Mouse (Mus musculus) brain, adult 2 months (tissue): ENCODE measurements around the gene Esrra.
A peak's percentile ranks its signal among the peaks of the same experiment; 100 is the strongest.

Experiments used
- DNase-seq: peaks from one replicate; pipeline ENCODE4 v3.0.0; 2011; ENCODE audit warnings: low read depth, low spot score

Esrra gene

GRCm38 (mm10) chr19:6920741-6921636 lies 624 bp downstream of the Esrra start:
- peak; percentile 54 for DNase-seq

- peak; percentile 55 for DNase-seq
Measured at GRCm38 (mm10) chr19:6919876-6920740, 1.5 kb downstream of the Esrra start.

DNA sequence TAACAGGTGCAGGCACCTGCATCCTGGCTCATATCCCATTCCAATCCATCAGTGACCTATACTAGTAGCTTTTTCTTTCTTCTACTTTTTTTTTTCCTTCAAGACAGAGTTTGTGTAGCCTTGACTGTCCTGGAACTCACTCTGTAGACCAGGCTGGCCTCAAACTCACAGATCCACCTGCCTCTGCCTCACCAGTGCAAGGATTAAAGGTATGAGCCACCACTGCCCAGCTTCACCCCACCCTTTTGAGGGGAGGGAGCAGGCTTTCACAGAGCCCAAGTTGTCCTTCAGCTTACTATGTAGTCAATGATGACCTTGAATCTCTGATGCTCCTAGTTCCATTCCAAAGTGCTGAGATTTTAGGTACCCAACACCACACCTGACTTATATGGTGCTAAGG lies 2.2 kb downstream of the Esrra start:
- no peak for DNase-seq

DNA sequence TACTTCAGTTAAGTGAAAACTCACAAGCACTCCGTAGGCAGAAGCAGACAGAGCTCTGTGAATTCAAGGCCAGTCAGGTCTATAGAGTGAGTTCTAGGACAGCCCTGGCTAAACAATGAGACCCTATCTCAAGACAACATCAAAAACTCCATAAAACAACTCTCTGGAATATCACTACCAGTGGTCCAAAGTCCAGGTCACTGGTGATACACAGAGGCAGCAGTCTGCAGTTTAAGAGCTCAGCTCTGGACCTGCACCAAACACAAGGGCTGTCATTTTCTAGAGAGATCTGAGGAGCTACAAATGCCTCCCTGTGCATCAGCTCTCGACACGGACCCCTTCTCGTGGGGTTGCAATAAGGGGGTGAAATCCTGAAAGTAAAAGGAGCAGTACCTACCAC lies 3.3 kb downstream of the Esrra start:
- DNase-seq = no peak

- no peak for DNase-seq
Measured at GRCm38 (mm10) chr19:6916496-6916895, 5.1 kb downstream of the Esrra start.

DNA sequence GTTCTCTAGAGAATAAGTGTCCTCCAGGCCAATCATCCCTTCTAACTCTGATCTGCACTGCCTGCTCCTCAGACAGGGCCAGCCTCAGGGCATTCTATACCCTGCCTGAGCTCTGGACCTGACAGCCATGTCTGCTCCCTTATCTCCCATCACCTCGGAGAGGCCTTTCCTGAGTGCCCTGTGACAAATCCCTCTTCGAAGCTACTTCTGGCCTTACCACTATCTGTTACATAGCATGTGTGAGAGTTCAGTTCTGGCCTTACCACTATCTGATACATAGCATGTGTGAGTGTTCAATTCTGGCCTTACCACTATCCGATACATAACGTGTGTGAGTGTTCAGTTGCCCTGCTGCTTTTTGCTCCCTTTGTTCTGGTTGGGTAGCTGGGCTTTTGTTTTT lies 6.3 kb downstream of the Esrra start:
- DNase-seq = no peak

GRCm38 (mm10) chr19:6914540-6914939 lies 7.1 kb downstream of the Esrra start:
- no peak for DNase-seq

GRCm38 (mm10) chr19:6913991-6914390 lies 7.6 kb downstream of the Esrra start:
- DNase-seq = no peak

DNA sequence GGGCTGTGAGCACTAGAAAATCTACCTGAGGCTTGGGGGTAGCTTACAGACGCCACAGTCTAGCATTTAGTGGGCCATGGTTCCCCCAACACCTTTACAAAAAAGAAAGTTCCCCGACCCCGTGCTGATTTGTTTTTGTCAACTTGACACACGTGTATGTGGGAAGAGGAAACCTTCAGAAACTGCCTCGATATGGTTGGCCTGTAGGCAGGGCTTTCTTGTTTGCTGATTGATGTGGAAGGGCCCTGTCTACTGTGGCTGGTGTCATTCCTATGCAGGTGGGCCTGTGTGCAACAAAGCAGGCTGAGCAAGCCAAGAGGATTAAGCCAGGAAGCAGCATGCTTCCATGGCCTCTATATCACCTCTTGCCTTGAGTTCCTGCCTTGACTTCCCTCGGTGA lies 8.6 kb downstream of the Esrra start:
- no peak for DNase-seq

GRCm38 (mm10) chr19:6912205-6912970 lies 9.2 kb downstream of the Esrra start:
- DNase-seq = no peak

GRCm38 (mm10) chr19:6911101-6912074 lies 10.2 kb downstream of the Esrra start:
- no peak for DNase-seq

DNA sequence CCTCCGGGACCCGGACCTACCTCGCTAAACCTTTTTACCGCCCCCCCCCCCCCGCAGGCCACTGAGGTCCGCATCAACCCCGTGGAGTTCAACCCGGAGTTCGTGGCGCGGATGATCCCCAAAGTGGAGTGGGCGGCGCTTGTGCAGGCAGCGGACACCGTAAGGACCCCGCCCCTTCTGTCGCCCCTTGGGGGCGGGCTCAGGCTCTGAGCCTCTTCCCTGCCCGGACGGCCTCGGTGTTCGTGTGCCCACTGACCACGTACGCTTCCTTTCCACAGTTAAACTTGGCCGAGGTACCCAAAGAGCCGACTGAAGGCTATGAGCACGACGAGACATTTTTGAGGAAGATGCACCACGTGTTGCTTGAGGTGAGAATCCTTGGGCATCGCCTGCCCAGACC lies 11.3 kb downstream of the Esrra start:
- DNase-seq = peak; percentile 51

DNA sequence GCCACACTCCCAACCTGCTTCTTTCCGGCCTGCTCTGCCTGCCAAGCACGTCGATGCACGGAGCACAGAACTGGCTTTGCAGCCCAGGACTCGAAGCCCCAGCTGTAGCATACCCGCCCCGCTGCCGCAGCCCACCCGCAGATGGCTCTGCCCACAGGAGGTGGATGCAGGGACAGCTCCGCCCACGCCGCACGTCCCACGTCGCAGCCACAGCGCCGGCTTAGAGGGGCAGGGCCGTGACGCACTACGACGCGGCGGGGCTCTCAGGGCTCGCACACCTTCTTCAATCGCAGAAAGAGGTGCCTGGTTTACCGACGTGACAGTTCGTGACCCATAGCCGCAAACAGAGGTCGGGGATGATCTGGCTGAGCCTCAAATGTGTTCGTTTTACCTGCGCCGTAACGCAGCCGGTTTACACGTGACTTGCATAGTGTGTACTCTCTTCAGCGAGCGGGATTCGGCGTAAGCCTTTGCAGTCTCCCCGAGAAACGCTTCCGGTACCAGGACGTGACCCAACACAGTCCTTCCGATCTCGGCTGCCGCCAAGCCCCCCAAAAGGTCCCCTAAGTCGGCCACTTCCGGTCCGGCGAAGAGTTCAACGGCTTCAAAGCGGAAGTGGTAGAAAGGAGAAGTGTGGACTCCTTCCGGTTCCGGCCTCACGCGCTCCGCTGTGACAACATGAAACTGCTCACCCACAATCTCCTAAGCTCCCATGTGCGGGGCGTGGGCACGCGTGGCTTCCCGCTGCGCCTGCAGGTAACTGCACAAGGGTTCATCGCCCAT lies 11.9 kb downstream of the Esrra start, which contains the start of the genes Trmt112 and Prdx5:
Gene Trmt112 (plus strand): TSS at position 192 of the 783 bp plus-strand sequence.
Gene Prdx5 (minus strand): TSS at position 600 of the 783 bp plus-strand sequence.
- peak; percentile 99 for DNase-seq

- no peak for DNase-seq
Measured at GRCm38 (mm10) chr19:6909021-6909420, 12.6 kb downstream of the Esrra start.

DNA sequence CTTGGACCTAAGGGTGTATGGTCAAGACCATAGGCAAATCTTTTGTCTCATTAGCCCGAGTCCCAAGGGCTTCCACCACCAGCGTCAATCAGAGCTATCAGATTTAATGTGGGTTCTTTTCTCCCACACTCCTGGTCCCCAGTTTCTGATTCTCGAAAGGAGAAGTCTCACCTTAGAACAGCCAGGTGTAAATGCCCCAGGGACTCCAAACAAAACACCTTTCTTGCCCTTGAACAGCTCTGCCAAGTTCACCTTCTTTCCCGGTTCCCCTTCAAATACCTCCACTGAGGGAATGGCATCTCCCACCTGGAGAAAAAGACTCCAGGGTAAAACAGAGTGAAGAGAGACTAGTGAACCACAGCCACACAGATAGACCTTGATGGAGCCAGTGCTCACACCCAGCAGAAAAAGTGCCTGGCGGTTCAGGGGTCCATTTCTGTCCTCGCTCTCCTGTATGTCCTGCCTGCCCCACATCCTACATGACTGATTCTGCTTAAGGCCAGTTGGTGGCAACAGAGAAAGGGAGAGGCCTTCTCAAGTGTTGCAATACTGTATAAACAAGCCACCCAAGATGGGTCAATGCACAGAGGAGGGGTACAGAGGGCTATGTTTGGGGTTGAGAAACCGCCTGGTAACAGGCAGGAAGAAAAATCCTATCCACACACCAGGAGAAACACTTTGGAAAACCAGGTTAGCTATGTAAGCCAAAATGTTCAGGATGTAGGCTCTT lies 13.6 kb downstream of the Esrra start:
- no peak for DNase-seq

DNA sequence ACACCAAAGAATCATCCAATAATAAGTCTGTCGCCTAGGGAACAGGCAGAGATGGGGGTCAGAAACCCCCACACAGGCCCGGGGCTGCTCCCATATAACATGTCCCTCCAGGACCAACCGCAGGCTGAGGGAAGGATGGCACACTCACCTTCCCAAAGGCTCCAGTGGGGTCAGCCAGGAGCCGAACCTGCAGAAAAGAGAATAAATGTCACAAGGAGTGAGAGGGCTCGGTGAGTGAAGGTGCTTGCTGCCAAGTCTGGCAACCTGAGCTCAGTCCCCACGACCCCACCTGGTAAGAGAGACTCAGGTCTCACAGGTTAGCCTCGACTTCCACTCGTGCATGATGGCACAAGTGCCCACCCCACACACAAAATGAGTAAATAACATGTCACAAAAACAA lies 14.5 kb downstream of the Esrra start:
- DNase-seq = no peak

DNA sequence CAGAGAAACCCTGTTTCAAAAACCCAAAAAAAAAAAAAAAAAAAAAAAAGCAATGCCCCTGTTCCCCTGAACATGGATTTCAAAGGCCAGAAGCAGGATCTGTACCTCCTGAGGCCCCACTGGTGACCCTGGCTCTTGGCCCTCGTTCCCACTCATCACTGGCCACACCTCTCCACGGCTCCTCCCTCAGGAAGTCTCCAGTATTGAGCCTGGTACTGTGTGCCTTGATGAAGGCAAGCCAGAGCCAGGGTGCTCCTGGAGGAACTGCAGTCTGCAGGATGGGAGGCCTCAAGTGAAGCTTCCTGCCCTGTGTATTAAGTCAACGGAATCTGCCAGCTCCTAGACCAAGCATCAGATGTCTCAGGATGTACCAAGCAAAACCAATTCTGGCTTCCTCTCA lies 15.4 kb downstream of the Esrra start:
- no peak for DNase-seq

DNA sequence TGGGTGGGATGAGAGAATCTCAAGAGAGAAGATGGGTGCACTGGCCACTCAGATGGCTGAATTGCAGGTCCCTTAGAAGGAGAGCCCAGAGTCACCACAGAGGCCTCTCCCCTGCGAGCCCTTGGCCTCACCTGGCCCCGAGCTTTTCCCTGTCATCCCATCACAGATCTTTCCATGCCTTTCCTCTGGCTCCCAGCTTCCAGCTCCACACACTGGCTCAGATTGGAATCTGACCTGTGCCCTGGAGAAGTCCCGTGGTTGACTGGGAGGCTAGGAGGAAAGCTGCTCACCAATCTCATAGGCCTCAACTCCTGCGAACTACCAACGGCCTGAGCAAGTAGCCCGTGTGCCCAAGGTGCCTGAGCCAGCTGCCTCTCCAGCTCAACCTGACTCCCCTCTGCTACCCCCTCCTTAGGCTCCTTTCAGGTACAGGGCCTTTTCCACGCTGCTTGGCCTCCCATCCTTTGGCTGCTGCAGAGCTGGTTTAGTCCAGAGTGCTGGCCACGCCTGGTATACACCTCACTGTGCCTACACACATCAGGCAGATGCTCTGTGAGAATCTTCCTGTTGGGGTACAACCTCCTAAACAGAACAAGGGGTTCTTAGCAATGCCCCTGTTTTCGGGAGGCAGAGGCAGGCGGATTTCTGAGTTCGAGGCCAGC lies 16.0 kb downstream of the Esrra start:
- DNase-seq = no peak
